Mouse (Mus musculus) midbrain, embryonic 14.5 days (tissue): ENCODE measurements at regions not wholly inside any gene's neighbourhood (a gene's known extent, or its start where the extent isn't known, plus 50 kb on each side); places are given as distances from the start of the nearest gene placed in this dataset.

ENCODE experiments used
- ATAC-seq: fragments of 200-750 bp; cut with Nextera tagmentation; 2 replicates; pipeline ENCODE4 v1.8.0; 2017; ENCODE audit warnings: moderate number of reproducible peaks, moderate library complexity; ENCODE audit not compliant: low FRiP score, low TSS enrichment
- DNase-seq: peaks from one replicate; pipeline ENCODE4 v3.0.0-alpha.2; 2015
- H3K27ac ChIP-seq: fragments of 300-500 bp; sonication (generic); replicated peaks from 2 replicates; pipeline ENCODE4 v1.5.1; 2014; ENCODE audit warnings: mild to moderate bottlenecking, low read depth, low read length, moderate library complexity
- H3K27me3 ChIP-seq: fragments of 300-500 bp; sonication (generic); 2 replicates; pipeline ENCODE4 v1.6.1; 2014; ENCODE audit warnings: low read length, control low read depth, mixed read lengths; ENCODE audit not compliant: control insufficient read depth, insufficient read depth
- H3K36me3 ChIP-seq: fragments of 300-500 bp; sonication (generic); 2 replicates; pipeline ENCODE4 v1.6.1; 2014; ENCODE audit warnings: low read length, control low read depth; ENCODE audit not compliant: control insufficient read depth, insufficient read depth
- H3K4me1 ChIP-seq: fragments of 300-500 bp; sonication (generic); 2 replicates; pipeline ENCODE4 v1.6.1; 2014; ENCODE audit warnings: mild to moderate bottlenecking, antibody characterized with exemption, low read length, control low read depth; ENCODE audit not compliant: control insufficient read depth, insufficient read depth
- H3K4me2 ChIP-seq: fragments of 300-500 bp; sonication (generic); 2 replicates; pipeline ENCODE4 v1.6.1; 2014; ENCODE audit warnings: mild to moderate bottlenecking, low read length, moderate library complexity
- H3K4me3 ChIP-seq: fragments of 300-500 bp; sonication (generic); replicated peaks from 2 replicates; pipeline ENCODE4 v1.5.1; 2014; ENCODE audit warnings: low read depth, low read length
- H3K9ac ChIP-seq: fragments of 300-500 bp; sonication (generic); replicated peaks from 2 replicates; pipeline ENCODE4 v1.6.1; 2014; ENCODE audit warnings: mild to moderate bottlenecking, low read length, moderate library complexity
- H3K9me3 ChIP-seq: fragments of 300-500 bp; sonication (generic); 2 replicates; pipeline ENCODE4 v1.6.1; 2016; ENCODE audit warnings: low read length, control low read depth, mixed read lengths; ENCODE audit not compliant: control insufficient read depth
- WGBS: fragments of 180-500 bp; shearing (Covaris S2); extraction: QIAGEN DNeasy Blood & Tissue Kit; methylation state at CpG from one replicate; pipeline ENCODE4 v1.1.7; 2014; 5-methylcytosine and 5-hydroxymethylcytosine counted together

- Histone ChIP-seq H3K27me3 (no peaks in the 10 kb centered on the region), H3K27ac (no peak overlapping the region), H3K9me3 (no peaks in the 10 kb centered on the region), H3K4me2 (no peak overlapping the region), H3K4me1 (no peaks in the 10 kb centered on the region), H3K4me3 (no peak overlapping the region), H3K9ac (no peak overlapping the region), H3K36me3 (no peaks in the 10 kb centered on the region)
- DNase-seq (no peak), ATAC-seq (no peak)
- WGBS, result 90% methylated on average over 2 of the region's 2 CpGs
These were observed 618.8 kb downstream of the Cdh8 start for GRCm38 (mm10) chr8:98797445-98797844.

- ATAC-seq (no peak), DNase-seq (peak; percentile 17)
- Histone ChIP-seq H3K4me1 (no peaks in the 10 kb centered on the region), H3K27ac (no peak overlapping the region), H3K9me3 (no peaks in the 10 kb centered on the region), H3K4me3 (no peak overlapping the region), H3K27me3 (no peaks in the 10 kb centered on the region), H3K4me2 (no peak overlapping the region), H3K36me3 (no peaks in the 10 kb centered on the region), H3K9ac (no peak overlapping the region)
These were observed 649.2 kb downstream of the Cdh8 start for GRCm38 (mm10) chr8:98767036-98767435.

GRCm38 (mm10) chr8:98756596-98756995, 659.7 kb downstream of the Cdh8 start:
- Histone ChIP-seq H3K4me1 (no peaks in the 10 kb centered on the region), H3K4me2 (no peak overlapping the region), H3K9ac (no peak overlapping the region), H3K4me3 (no peak overlapping the region), H3K9me3 (no peaks in the 10 kb centered on the region), H3K27ac (no peak overlapping the region), H3K36me3 (no peaks in the 10 kb centered on the region), H3K27me3 (no peaks in the 10 kb centered on the region)
- DNase-seq (no peak), ATAC-seq (no peak)

- Histone ChIP-seq H3K36me3 (no peaks in the 10 kb centered on the region), H3K9ac (no peak overlapping the region), H3K4me2 (no peak overlapping the region), H3K27ac (no peak overlapping the region), H3K27me3 (no peaks in the 10 kb centered on the region), H3K9me3 (no peaks in the 10 kb centered on the region), H3K4me1 (no peaks in the 10 kb centered on the region), H3K4me3 (no peak overlapping the region)
- no peak for DNase-seq
- 54% methylated on average over 2 of the region's 2 CpGs for whole genome bisulfite sequencing
- ATAC-seq, result no peak
These were observed 660.5 kb downstream of the Cdh8 start for GRCm38 (mm10) chr8:98755795-98756194.

- Histone ChIP-seq H3K9me3 (no peaks in the 10 kb centered on the region), H3K27me3 (no peaks in the 10 kb centered on the region), H3K36me3 (no peaks in the 10 kb centered on the region), H3K27ac (no peak overlapping the region), H3K4me1 (no peaks in the 10 kb centered on the region), H3K9ac (no peak overlapping the region), H3K4me3 (no peak overlapping the region), H3K4me2 (no peak overlapping the region)
- ATAC-seq, result no peak
- peak; percentile 39 for DNase-seq
- WGBS, result 4% methylated on average over 6 of the region's 6 CpGs
These were observed 663.9 kb downstream of the Cdh8 start for GRCm38 (mm10) chr8:98752367-98752766.

GRCm38 (mm10) chr8:98707753-98708152, 708.5 kb downstream of the Cdh8 start:
- H3K36me3 ChIP-seq, result no peaks in the 10 kb centered on the region
- WGBS, result 100% methylated on average over 1 of the region's 1 CpGs

GRCm38 (mm10) chr8:98706122-98706521, 710.1 kb downstream of the Cdh8 start:
- Histone ChIP-seq H3K27me3 (no peaks in the 10 kb centered on the region), H3K9me3 (no peaks in the 10 kb centered on the region), H3K4me2 (no peak overlapping the region), H3K4me1 (no peaks in the 10 kb centered on the region), H3K27ac (no peak overlapping the region), H3K4me3 (no peak overlapping the region), H3K36me3 (no peaks in the 10 kb centered on the region), H3K9ac (no peak overlapping the region)
- ATAC-seq (no peak), DNase-seq (peak; percentile 4)
- 5% methylated on average over 4 of the region's 4 CpGs for WGBS

More at GRCm38 (mm10) chr8:98707753-98708152, 708.5 kb downstream of the Cdh8 start:
- Histone ChIP-seq H3K27me3 (no peaks in the 10 kb centered on the region), H3K4me2 (no peak overlapping the region), H3K4me3 (no peak overlapping the region), H3K9ac (no peak overlapping the region), H3K27ac (no peak overlapping the region), H3K9me3 (no peaks in the 10 kb centered on the region), H3K4me1 (no peaks in the 10 kb centered on the region)
- DNase-seq (no peak), ATAC-seq (no peak)

- Histone ChIP-seq H3K4me1 (no peaks in the 10 kb centered on the region), H3K27ac (no peak overlapping the region), H3K36me3 (no peaks in the 10 kb centered on the region), H3K9me3 (no peaks in the 10 kb centered on the region), H3K4me2 (no peak overlapping the region), H3K27me3 (no peaks in the 10 kb centered on the region), H3K9ac (no peak overlapping the region), H3K4me3 (no peak overlapping the region)
- ATAC-seq (no peak), DNase-seq (no peak)
- WGBS, result 97% methylated on average over 9 of the region's 9 CpGs
These were observed 731.1 kb downstream of the Cdh8 start for GRCm38 (mm10) chr8:98685195-98685594.

GRCm38 (mm10) chr8:98684531-98684930, 731.7 kb downstream of the Cdh8 start:
- Histone ChIP-seq H3K4me1 (no peaks in the 10 kb centered on the region), H3K9ac (no peak overlapping the region), H3K4me2 (no peak overlapping the region), H3K36me3 (no peaks in the 10 kb centered on the region), H3K27me3 (no peaks in the 10 kb centered on the region), H3K9me3 (no peaks in the 10 kb centered on the region), H3K27ac (no peak overlapping the region), H3K4me3 (no peak overlapping the region)
- ATAC-seq (no peak), DNase-seq (no peak)
- WGBS, result 91% methylated on average over 6 of the region's 6 CpGs
